Mouse (Mus musculus) C2C12 (cell line): ENCODE measurements around the gene Fads3. TPM values are rescaled to one million over a fixed set of nuclear protein-coding genes. Genes with fewer than 3 reads are reported as not detected.

Experiments
- H3K27me3 ChIP-seq: one replicate; pipeline ENCODE4 v1.6.1; 2011; ENCODE audit not compliant: control insufficient read depth, insufficient read depth, insufficient read length
- H3K36me3 ChIP-seq: one replicate; pipeline ENCODE4 v1.6.1; 2011; ENCODE audit not compliant: control insufficient read depth, insufficient read depth
- H3K4me3 ChIP-seq: one replicate; pipeline ENCODE4 v1.5.1; 2011; ENCODE audit warnings: mild to moderate bottlenecking, control low read depth; ENCODE audit not compliant: poor library complexity, insufficient read depth, severe bottlenecking
- H3K79me2 ChIP-seq: one replicate; pipeline ENCODE4 v1.6.1; 2011; ENCODE audit not compliant: control insufficient read depth, insufficient read depth
- H3K79me3 ChIP-seq: one replicate; pipeline ENCODE4 v1.6.1; 2011; ENCODE audit warnings: low read depth, control low read depth
- H3ac ChIP-seq: one replicate; pipeline ENCODE3; 2011; ENCODE audit warnings: low read depth; ENCODE audit not compliant: control insufficient read depth, insufficient read length
- CEBPB ChIP-seq: IDR thresholded peaks from one replicate; pipeline ENCODE4 v1.6.1; 2011; ENCODE audit warnings: low read depth, mild to moderate bottlenecking, control low read depth, moderate library complexity
- CTCF ChIP-seq: IDR thresholded peaks from one replicate; pipeline ENCODE4 v1.5.1; 2011; ENCODE audit not compliant: control insufficient read depth, insufficient read depth, insufficient read length
- FOSL1 ChIP-seq: IDR thresholded peaks from one replicate; pipeline ENCODE4 v1.8.0; 2011; ENCODE audit warnings: mild to moderate bottlenecking, low read length; ENCODE audit not compliant: poor library complexity, insufficient read depth, severe bottlenecking
- MAX ChIP-seq: IDR thresholded peaks from one replicate; pipeline ENCODE4 v1.6.1; 2011; ENCODE audit warnings: mild to moderate bottlenecking, control low read depth
- MYOD1 ChIP-seq: IDR thresholded peaks from one replicate; pipeline ENCODE4 v1.6.1; 2011; ENCODE audit warnings: low read depth; ENCODE audit not compliant: control insufficient read depth, insufficient read length
- MYOG ChIP-seq: IDR thresholded peaks from one replicate; pipeline ENCODE4 v1.6.1; 2011; ENCODE audit not compliant: control insufficient read depth, insufficient read length; ENCODE audit errors: extremely low read depth
- USF1 ChIP-seq: IDR thresholded peaks from one replicate; pipeline ENCODE4 v1.6.1; 2011; ENCODE audit warnings: low read depth, mild to moderate bottlenecking, control low read depth, moderate library complexity
- polyA plus RNA-seq: library from polyadenylated mRNA; unstranded; fragments of >200 nt; fragmentation: generic; extraction: Trizol; gene quantifications from one replicate; pipeline ENCODE4 v1.2.1, GENCODE M21; 2012; ENCODE audit warnings: missing spikeins

Gene Fads3
- polyA plus RNA-seq, 1 experiment: 161 TPM

DNA sequence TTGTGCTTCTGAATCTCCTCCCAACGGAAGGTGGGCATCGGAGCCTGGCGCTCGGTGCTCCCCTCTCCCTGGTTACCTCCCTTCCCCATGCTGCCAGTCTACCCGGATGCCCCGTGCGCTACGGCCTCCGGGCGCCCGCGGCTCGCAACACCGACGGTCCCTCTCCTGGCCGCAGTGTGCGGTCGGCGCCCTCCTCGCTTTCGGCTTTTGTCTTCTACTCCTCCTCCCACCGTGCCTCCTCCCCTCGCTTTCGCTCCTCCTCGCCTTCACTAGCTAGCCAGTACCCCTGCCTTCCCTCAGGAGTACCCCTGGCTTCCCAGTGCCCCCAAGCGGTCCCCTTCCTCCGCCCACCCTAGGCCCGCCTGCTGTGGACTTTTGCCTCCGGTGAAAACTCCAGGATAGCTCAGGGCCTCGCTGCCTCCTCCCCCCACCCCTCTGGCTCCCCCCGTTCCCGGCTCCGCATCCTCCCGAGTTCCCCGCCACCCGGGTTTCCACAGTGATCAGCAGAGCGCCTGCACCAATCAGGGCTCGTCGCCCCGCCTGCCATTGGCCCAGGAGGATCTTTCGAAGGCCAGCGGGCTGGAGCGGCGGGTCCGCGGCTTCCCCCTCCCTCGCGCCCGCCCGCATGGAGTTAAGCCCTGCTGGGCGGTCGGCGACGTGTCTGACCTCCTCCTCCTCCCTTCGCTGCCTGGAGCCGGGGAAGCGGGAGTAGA is 60.1 kb downstream of the Fads3 start, which contains the start of gene Fads2:
TSS of gene Fads2 (minus strand) at position 406 of the 713 bp plus-strand sequence.
- TF ChIP-seq CTCF: peak; percentile 1
- no peak for TF ChIP-seq MAX
- no peak for TF ChIP-seq FOSL1
- Histone ChIP-seq H3K4me3 (peak within 1 kb of the TSS; percentile 79), H3K79me3 (peaks cover 21% of the 10 kb centered on the region), H3ac (peak within 1 kb of the TSS; percentile 93), H3K79me2 (peaks cover 43% of the 10 kb centered on the region), H3K27me3 (no peaks in the 10 kb centered on the region), H3K36me3 (peaks cover 14% of the 10 kb centered on the region)

DNA sequence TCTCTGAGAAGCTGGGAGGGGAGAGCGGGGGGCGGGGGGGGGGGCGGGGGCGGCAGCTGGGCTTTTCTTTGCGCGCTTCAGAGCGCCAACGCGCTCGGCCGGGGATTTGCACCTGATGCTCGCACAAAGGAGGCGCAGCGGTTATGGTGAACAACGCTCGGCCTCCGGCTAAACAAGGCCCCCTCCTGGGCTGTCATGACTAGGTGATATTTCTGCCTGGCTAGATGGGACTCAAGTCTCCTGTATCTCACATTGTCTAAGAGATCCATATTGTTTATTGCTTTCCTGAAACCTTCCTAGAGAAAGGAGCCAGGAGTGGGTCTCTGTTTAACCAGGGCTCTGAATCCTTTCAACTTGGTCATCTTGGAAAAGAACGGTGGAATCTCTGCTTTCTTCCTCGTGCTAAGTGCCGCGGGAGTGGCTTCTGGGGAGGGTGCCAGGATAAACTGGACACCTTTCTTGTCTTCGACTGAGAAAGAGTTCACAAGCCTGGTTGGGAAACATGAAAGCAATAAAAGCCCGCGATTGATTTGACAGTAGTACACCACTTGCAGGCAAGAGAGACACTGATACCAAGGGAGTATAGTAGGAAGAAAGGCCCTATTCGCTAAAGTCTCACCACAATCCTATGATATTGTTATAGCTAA is 60.8 kb downstream of the Fads3 start:
- TF ChIP-seq USF1: no peak
- TF ChIP-seq MAX: no peak
- no peak for TF ChIP-seq FOSL1
- TF ChIP-seq CTCF: no peak
- no peak for TF ChIP-seq CEBPB
- Histone ChIP-seq H3K4me3 (peak overlapping the region; percentile 79), H3K79me2 (peaks cover 40% of the 10 kb centered on the region), H3K27me3 (no peaks in the 10 kb centered on the region), H3K79me3 (peaks cover 21% of the 10 kb centered on the region), H3K36me3 (peaks cover 11% of the 10 kb centered on the region), H3ac (peak overlapping the region; percentile 46)

DNA sequence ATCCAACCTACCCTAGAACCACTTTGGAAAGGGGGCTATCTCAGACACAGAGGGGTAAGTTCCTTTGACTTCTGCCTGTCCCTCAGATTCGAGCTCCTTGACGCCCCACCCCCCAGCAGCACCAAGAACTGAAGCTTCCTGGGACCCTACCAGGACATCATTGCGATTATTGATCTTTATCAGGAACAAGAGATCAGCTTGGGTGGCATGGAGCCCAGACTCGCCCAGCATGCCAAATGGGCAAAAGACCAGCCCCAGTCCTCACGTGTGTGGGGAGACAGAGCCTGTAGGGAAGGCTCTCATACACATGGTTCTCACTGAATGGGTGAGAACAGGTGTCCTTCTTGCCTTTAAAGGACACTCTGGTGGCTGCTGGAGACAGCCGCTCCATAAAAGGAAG is 62.9 kb downstream of the Fads3 start:
- peaks cover 4% of the 10 kb centered on the region for H3K36me3 ChIP-seq
- H3K79me3 ChIP-seq: peaks cover 11% of the 10 kb centered on the region
- no peak overlapping the region for H3ac ChIP-seq
- H3K4me3 ChIP-seq: no peak overlapping the region
- H3K27me3 ChIP-seq: no peaks in the 10 kb centered on the region
- TF ChIP-seq MYOD1: no peak
- TF ChIP-seq MYOG: no peak
- no peak for TF ChIP-seq USF1
- peaks cover 19% of the 10 kb centered on the region for H3K79me2 ChIP-seq

DNA sequence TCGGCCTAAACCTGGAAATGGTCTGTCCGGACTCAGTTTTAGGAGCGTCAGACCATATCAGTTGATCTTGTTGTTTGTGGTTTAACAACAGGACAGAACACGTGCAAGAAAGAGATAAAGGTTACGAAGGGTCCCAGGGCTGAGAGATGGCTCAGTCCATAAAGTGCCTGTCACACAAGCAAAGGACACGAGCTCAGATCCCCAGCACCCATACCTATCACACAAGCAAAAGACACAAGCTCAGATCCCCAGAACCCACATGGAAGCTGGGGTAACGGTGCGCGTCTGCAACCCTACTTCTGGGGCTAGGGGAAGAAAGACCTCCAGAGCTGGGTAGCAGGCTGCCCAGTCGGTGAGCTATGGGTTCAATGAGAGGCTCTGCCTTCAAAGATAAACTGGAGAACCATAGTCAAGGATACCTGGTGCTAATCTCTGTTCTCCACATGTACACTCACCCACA is 63.7 kb downstream of the Fads3 start:
- TF ChIP-seq MYOG (no peak), CTCF (no peak), MYOD1 (no peak), MAX (no peak), CEBPB (no peak), USF1 (no peak), FOSL1 (no peak)
- H3K79me2 ChIP-seq: peaks cover 11% of the 10 kb centered on the region
- H3K4me3 ChIP-seq: no peak overlapping the region
- no peak overlapping the region for H3ac ChIP-seq
- H3K36me3 ChIP-seq: no peaks in the 10 kb centered on the region
- no peaks in the 10 kb centered on the region for H3K27me3 ChIP-seq
- peaks cover 4% of the 10 kb centered on the region for H3K79me3 ChIP-seq

DNA sequence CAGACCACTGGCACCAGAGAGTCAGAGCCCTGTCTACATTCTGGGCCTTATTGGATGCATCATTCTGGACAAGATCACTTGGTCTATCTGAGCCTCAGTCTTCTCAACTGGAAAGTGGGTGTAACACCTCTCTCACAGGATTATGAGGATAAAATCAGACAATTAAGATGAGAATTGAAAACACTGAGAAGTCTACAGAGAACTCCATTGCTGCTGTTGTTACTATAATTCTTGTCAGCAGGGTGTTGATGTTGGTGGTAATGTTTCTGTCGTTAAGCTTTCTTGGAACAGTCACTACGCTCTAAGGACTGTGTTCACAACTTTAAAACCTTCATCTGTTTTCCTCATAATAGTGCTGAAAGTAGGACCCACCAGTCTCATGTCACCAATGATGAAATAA is 65.3 kb downstream of the Fads3 start:
- H3K79me2 ChIP-seq: no peaks in the 10 kb centered on the region
- no peaks in the 10 kb centered on the region for H3K79me3 ChIP-seq
- H3K36me3 ChIP-seq: no peaks in the 10 kb centered on the region
- no peak overlapping the region for H3K4me3 ChIP-seq
- no peaks in the 10 kb centered on the region for H3K27me3 ChIP-seq
- no peak for TF ChIP-seq MYOD1
- no peak for TF ChIP-seq MAX
- TF ChIP-seq CEBPB: no peak
- no peak for TF ChIP-seq MYOG
- no peak for TF ChIP-seq FOSL1
- TF ChIP-seq CTCF: no peak
- no peak for TF ChIP-seq USF1
- no peak overlapping the region for H3ac ChIP-seq
